Mouse (Mus musculus) midbrain, embryonic 16.5 days (tissue): ENCODE data around the gene B130006D01Rik. TPM values are rescaled to one million over a fixed set of nuclear protein-coding genes. Genes with fewer than 3 reads are reported as not detected.

Source experiments
- ATAC-seq: fragments of 200-750 bp; cut with Nextera tagmentation; 2 replicates; pipeline ENCODE4 v1.8.0; 2017; ENCODE audit warnings: moderate TSS enrichment
- H3K27ac ChIP-seq: fragments of 300-500 bp; sonication (generic); 2 replicates; pipeline ENCODE4 v1.5.1; 2014; ENCODE audit warnings: mild to moderate bottlenecking, low read length, mixed read lengths
- H3K27me3 ChIP-seq: fragments of 300-500 bp; sonication (generic); 2 replicates; pipeline ENCODE4 v1.6.1; 2014; ENCODE audit warnings: low read depth, low read length, mixed read lengths; ENCODE audit not compliant: control insufficient read depth, insufficient read depth
- H3K36me3 ChIP-seq: fragments of 300-500 bp; sonication (generic); 2 replicates; pipeline ENCODE4 v1.6.1; 2014; ENCODE audit warnings: mild to moderate bottlenecking, low read length, moderate library complexity, mixed read lengths; ENCODE audit not compliant: control insufficient read depth, insufficient read depth
- H3K4me1 ChIP-seq: fragments of 300-500 bp; sonication (generic); 2 replicates; pipeline ENCODE4 v1.6.1; 2014; ENCODE audit warnings: mild to moderate bottlenecking, low read length, mixed read lengths; ENCODE audit not compliant: control insufficient read depth, insufficient read depth
- H3K4me2 ChIP-seq: fragments of 300-500 bp; sonication (generic); 2 replicates; pipeline ENCODE4 v1.6.1; 2014; ENCODE audit warnings: mild to moderate bottlenecking, low read length, mixed read lengths
- H3K4me3 ChIP-seq: fragments of 300-500 bp; sonication (generic); 2 replicates; pipeline ENCODE4 v1.5.1; 2014; ENCODE audit warnings: low read depth, mild to moderate bottlenecking, low read length, moderate library complexity, mixed read lengths
- H3K9ac ChIP-seq: fragments of 300-500 bp; sonication (generic); 2 replicates; pipeline ENCODE4 v1.6.1; 2014; ENCODE audit warnings: low read depth, low read length, mixed read lengths
- H3K9me3 ChIP-seq: fragments of 300-500 bp; sonication (generic); replicated peaks from 2 replicates; pipeline ENCODE4 v1.6.1; 2014; ENCODE audit warnings: mild to moderate bottlenecking, low read length, mixed read lengths; ENCODE audit not compliant: control insufficient read depth, poor library complexity, severe bottlenecking
- WGBS: fragments of 180-500 bp; shearing (Covaris S2); extraction: QIAGEN DNeasy Blood & Tissue Kit; methylation state at CpG from one replicate; pipeline ENCODE4 v1.1.7; 2014; 5-methylcytosine and 5-hydroxymethylcytosine counted together
- polyA plus RNA-seq: library from polyadenylated mRNA; unstranded; fragments of >200 nt; fragmentation: Nextera tagmentation; extraction: Ambion mirVana; gene quantifications from 2 replicates; pipeline ENCODE4 v1.2.1, GENCODE M21; 2015

B130006D01Rik gene
- polyA plus RNA-seq, result 1.3 and 1.4 TPM in 2 replicates

DNA sequence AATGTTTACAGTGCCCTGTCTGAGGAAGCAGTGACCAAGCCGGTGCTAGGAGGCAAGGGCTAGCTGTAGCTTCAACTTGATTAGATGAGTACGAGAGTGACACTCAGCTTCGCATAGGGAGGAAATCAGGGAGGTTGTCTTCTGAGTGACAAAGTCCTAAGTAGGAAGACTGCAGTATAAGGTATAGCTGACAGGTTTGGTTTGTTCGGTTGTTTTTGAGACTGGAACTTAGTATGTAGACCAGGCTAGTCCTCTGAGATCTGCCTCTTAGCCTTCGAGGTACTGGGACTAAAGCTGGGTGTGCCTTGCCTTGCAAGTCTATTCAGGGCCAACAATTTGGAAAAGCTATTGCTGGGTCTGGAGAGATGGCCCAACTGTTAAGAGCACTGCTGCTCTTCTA is at the start of gene B130006D01Rik:
Gene B130006D01Rik (plus strand): TSS at position 301 of the 400 bp plus-strand sequence.
- no peak within 1 kb of the TSS for H3K4me3 ChIP-seq
- H3K9me3 ChIP-seq, result no peaks in the 10 kb centered on the region
- no peak within 1 kb of the TSS for H3K4me2 ChIP-seq
- H3K36me3 ChIP-seq, result no peaks in the 10 kb centered on the region
- WGBS, result 97% methylated on average over 5 of the region's 5 CpGs
- H3K27me3 ChIP-seq, result no peaks in the 10 kb centered on the region
- peaks cover 2% of the 10 kb centered on the region; the same call in 1 of the 2 replicates for H3K4me1 ChIP-seq
- no peak within 1 kb of the TSS for H3K9ac ChIP-seq
- ATAC-seq, result no peak
- no peak within 1 kb of the TSS for H3K27ac ChIP-seq

DNA sequence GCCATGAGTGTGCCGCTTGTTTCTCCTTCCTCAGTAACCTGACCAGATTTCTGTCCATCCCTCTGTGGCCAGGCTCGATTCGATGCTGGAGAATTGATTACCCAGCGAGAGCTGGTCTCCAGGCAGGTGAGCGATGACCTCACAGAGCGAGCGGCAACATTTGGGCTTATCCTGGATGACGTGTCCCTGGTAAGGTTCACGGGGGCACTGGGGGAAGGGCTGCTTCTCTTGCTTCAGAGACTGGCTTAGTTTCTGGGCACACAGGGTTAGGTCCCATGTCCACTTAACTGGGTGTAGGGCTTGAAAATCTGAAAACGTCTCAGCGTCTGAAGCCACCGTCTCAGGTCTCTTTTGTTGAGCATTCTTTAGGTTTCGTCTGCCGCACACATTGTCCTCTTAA is 47.9 kb upstream of the B130006D01Rik start:
- Histone ChIP-seq H3K27me3 (no peaks in the 10 kb centered on the region), H3K9me3 (no peaks in the 10 kb centered on the region), H3K4me2 (no peak overlapping the region), H3K27ac (no peak overlapping the region), H3K9ac (no peak overlapping the region), H3K4me3 (no peak overlapping the region), H3K36me3 (peaks cover 25% of the 10 kb centered on the region; the same call in 1 of the 2 replicates), H3K4me1 (no peaks in the 10 kb centered on the region)
- ATAC-seq, result no peak
- 88% methylated on average over 14 of the region's 14 CpGs for WGBS

- Histone ChIP-seq H3K36me3 (peaks cover 21% of the 10 kb centered on the region; the same call in 1 of the 2 replicates), H3K27me3 (no peaks in the 10 kb centered on the region), H3K4me3 (no peak overlapping the region), H3K9ac (no peak overlapping the region), H3K27ac (no peak overlapping the region), H3K4me1 (no peaks in the 10 kb centered on the region), H3K9me3 (no peaks in the 10 kb centered on the region), H3K4me2 (no peak overlapping the region)
- no peak for ATAC-seq
- 18% methylated on average over 6 of the region's 6 CpGs for WGBS
Observed at GRCm38 (mm10) chr11:95676307-95676706, 47.1 kb upstream of the B130006D01Rik start.

DNA sequence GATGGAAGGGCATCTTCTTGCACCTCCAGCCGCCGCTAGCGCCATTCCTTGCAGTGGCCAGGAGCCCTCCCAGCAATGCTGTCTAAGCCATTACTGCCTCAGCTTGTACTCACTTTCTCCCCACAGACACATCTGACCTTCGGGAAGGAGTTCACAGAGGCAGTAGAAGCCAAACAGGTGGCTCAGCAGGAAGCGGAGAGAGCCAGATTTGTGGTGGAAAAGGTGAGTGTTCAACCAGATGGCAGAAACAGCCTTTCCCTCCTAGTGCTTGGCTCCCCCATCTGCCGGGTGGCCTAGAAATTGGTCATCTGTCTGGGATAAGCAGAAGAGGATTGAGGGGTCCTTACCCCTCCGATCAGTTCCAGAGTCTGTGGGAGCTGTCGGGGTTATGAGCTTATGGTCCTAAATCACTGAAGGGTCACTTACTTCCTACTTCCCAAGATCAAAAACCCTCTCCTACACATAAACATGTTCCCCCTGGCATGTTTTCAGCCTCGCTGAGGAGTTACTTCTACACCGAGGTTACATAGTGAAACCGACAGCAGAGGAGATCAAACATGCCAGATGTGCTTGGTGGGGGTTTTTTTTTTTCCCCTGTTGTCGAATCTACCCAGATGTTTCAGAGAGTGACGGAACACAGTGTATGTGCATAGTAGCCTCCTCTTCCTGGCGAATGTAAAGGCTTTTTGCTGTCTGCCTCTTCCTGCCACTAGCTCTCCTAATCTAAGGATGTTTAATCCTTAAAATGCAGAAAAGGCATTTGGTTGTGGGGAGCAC is 45.3 kb upstream of the B130006D01Rik start:
- Histone ChIP-seq H3K9me3 (no peaks in the 10 kb centered on the region), H3K36me3 (peaks cover 18% of the 10 kb centered on the region; the same call in 1 of the 2 replicates), H3K27ac (no peak overlapping the region), H3K4me2 (no peak overlapping the region), H3K4me1 (no peaks in the 10 kb centered on the region), H3K4me3 (no peak overlapping the region), H3K9ac (no peak overlapping the region), H3K27me3 (no peaks in the 10 kb centered on the region)
- ATAC-seq, result no peak
- WGBS, result 93% methylated on average over 14 of the region's 14 CpGs

DNA sequence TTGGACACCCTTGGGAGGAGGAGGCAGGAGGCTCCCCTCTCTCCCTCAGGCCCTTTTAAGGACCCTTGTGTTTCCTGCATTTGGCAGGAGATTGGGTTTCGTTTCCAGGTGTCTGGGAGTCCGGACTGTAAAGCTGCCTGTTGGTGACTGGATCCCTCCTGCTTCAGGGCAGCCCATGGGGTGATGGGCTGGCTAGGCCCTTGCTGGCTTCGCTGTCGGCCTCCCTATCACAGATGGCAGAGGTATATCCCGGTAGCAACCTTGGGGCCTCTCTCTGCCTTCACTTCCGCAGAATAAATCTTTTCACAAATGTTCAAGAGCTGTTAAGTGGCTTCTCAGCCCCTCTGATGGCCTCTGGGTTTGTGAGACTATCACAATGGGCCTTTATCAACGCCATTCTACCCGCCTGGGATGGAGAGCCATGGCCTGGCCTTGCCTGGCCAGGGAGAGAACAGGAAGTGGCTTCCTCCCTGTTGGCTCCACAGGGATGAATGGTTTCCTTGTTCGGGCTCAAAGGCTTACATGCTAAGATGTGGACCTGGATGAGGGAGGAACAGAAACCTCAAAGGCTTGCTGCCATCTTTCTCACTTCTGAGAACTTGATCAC is 41.3 kb upstream of the B130006D01Rik start:
- no peak for ATAC-seq
- Histone ChIP-seq H3K9me3 (no peaks in the 10 kb centered on the region), H3K4me3 (no peak overlapping the region), H3K4me1 (no peaks in the 10 kb centered on the region), H3K36me3 (peaks cover 16% of the 10 kb centered on the region; the same call in 1 of the 2 replicates), H3K27me3 (no peaks in the 10 kb centered on the region), H3K27ac (no peak overlapping the region), H3K4me2 (no peak overlapping the region), H3K9ac (no peak overlapping the region)
- WGBS, result 81% methylated on average over 9 of the region's 9 CpGs

- no peak for ATAC-seq
- 93% methylated on average over 3 of the region's 3 CpGs for WGBS
- Histone ChIP-seq H3K36me3 (peaks cover 8% of the 10 kb centered on the region; the same call in 1 of the 2 replicates), H3K9ac (0 out of 2 replicates have a peak overlapping the region, but pooled peaks have one; percentile 20), H3K27ac (no peak overlapping the region), H3K4me3 (no peak overlapping the region), H3K9me3 (no peaks in the 10 kb centered on the region), H3K4me2 (no peak overlapping the region), H3K27me3 (no peaks in the 10 kb centered on the region), H3K4me1 (no peaks in the 10 kb centered on the region)
Observed at GRCm38 (mm10) chr11:95682946-95683345, 40.4 kb upstream of the B130006D01Rik start.

DNA sequence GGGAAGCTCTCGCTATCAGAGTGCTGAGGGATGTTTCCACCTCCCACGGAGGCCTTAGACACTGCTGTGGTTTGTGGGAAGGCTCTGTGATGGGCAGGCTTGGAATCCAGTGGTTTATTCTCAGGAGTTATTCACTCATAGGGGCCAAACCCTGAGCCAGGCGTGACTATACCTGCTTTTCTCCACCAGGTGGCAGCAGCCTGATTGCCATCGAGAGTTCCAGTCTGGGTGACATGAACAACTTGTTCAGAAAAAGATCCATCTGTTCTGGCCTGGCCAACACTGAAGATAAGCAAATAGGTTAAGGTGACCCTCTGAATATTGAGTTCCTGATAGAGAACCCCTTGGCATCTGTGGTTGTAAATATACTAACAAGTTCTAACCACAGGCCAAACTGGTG is 37.4 kb upstream of the B130006D01Rik start:
- H3K36me3 ChIP-seq, result no peaks in the 10 kb centered on the region
- no peak overlapping the region for H3K4me3 ChIP-seq
- no peak overlapping the region for H3K9ac ChIP-seq
- no peaks in the 10 kb centered on the region for H3K4me1 ChIP-seq
- no peak overlapping the region for H3K27ac ChIP-seq
- no peak overlapping the region for H3K4me2 ChIP-seq
- H3K27me3 ChIP-seq, result no peaks in the 10 kb centered on the region
- H3K9me3 ChIP-seq, result no peaks in the 10 kb centered on the region
- 5% methylated on average over 4 of the region's 4 CpGs for WGBS
- ATAC-seq, result no peak

- Histone ChIP-seq H3K4me3 (no peak overlapping the region), H3K36me3 (no peaks in the 10 kb centered on the region), H3K9me3 (no peaks in the 10 kb centered on the region), H3K27me3 (no peaks in the 10 kb centered on the region), H3K4me2 (no peak overlapping the region), H3K27ac (no peak overlapping the region), H3K4me1 (no peaks in the 10 kb centered on the region), H3K9ac (no peak overlapping the region)
- no peak for ATAC-seq
- WGBS, result 41% methylated on average over 11 of the region's 11 CpGs
Observed at GRCm38 (mm10) chr11:95687084-95687656, 36.2 kb upstream of the B130006D01Rik start.

DNA sequence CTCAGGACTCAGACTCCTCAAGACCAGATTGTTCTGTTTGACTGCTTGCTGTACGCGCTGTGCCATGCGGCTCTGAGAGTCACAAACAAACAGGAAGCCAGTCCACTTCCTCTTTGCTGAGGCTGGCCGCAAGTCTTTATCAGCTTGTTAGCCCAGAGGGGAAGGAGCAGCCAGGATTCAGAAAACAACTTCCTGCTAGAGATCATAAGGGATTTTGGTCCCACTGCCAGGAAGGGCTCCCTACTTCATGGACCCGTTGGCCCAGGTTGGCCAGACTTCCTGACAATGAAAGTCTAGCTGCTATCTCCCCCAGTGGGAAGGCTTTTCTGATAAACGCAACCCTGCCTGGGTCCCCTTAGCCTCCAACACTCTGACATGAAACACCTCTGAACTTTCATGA is 34.9 kb upstream of the B130006D01Rik start:
- Histone ChIP-seq H3K36me3 (no peaks in the 10 kb centered on the region), H3K4me1 (no peaks in the 10 kb centered on the region), H3K4me2 (no peak overlapping the region), H3K27me3 (no peaks in the 10 kb centered on the region), H3K4me3 (no peak overlapping the region), H3K27ac (no peak overlapping the region), H3K9ac (no peak overlapping the region), H3K9me3 (no peaks in the 10 kb centered on the region)
- 82% methylated on average over 6 of the region's 6 CpGs for WGBS
- no peak for ATAC-seq
